In genomic region chr1:92060532-92061064, GRCm38 (mm10) we compare ENCODE assay signal across 16 mouse cellular contexts.
"Had no signal": no experiment of that assay in that cellular context is flagged by ENCODE, and none has a peak within 500 bp of the region (broad histone marks: within the 10 kb centered on the region; RNA-seq: fewer than 3 reads in every experiment).

No protein-coding gene starts in this region.

- H3K4me3 ChIP-seq: left cerebral cortex, adult 2 months; limb, embryonic 10.5 days; liver, embryonic 12.5 days; lung, embryonic 15.5 days; midbrain, embryonic 13.5 days; stomach, embryonic 15.5 days had no signal

- H3K9ac ChIP-seq: liver, embryonic 12.5 days; lung, embryonic 15.5 days; midbrain, embryonic 13.5 days; stomach, embryonic 15.5 days had no signal

- H3K4me2 ChIP-seq: liver, embryonic 12.5 days; lung, embryonic 15.5 days; midbrain, embryonic 13.5 days; stomach, embryonic 15.5 days had no signal

- DNase-seq: kidney, adult 11 months; kidney, adult 9 months; kidney, postnatal 4 days; lung, postnatal 14 days; right cerebral cortex, postnatal 14 days; thymus, adult 2 months; thymus, postnatal 25 days had no signal

- H3K9me3 ChIP-seq: limb, embryonic 10.5 days; liver, embryonic 12.5 days; lung, embryonic 15.5 days; megakaryocyte, embryonic 14.5 days; midbrain, embryonic 13.5 days; stomach, embryonic 15.5 days had no signal

- H3K27ac ChIP-seq: kidney, postnatal 0 days; left cerebral cortex, adult 2 months; liver, embryonic 12.5 days; lung, embryonic 15.5 days; macrophage; stomach, embryonic 15.5 days had no signal

- H3K27me3 ChIP-seq: liver, embryonic 12.5 days; lung, embryonic 15.5 days; midbrain, embryonic 13.5 days; stomach, embryonic 15.5 days had no signal

- H3K36me3 ChIP-seq: limb, embryonic 10.5 days; liver, embryonic 12.5 days; lung, embryonic 15.5 days; midbrain, embryonic 13.5 days; stomach, embryonic 15.5 days had no signal

- ATAC-seq: liver, embryonic 12.5 days had no signal
